ENCODE assay signal across 22 mouse cellular contexts in genomic region chr4:59332691-59333423, GRCm38 (mm10).
A peak's percentile ranks its signal among the peaks of the same experiment; 100 is the strongest.
DNase-seq lines count a peak whose midpoint lies in the region; ATAC-seq and TF ChIP-seq lines count a peak whose summit lies in the region.
"Had no signal": no experiment of that assay in that cellular context is flagged by ENCODE, and none has a peak within 500 bp of the region (broad histone marks: within the 10 kb centered on the region; RNA-seq: fewer than 3 reads in every experiment).

No protein-coding gene starts in this region.

- TF ChIP-seq CTCF in gastrocnemius, adult 2 months (IDR thresholded peaks at IDR 0.05) = no peak
- no peak for TF ChIP-seq CTCF in bone marrow macrophage, adult 2 months (IDR thresholded peaks at IDR 0.05; ENCODE audit: low read depth, low read length)

- H3K36me3 ChIP-seq in midbrain, embryonic 14.5 days (ENCODE audit: control insufficient read depth, insufficient read depth, low read length) = no peaks in the 10 kb centered on the region
- H3K36me3 ChIP-seq: embryonic facial prominence, embryonic 10.5 days; hindbrain, embryonic 15.5 days; limb, embryonic 13.5 days; neural tube, embryonic 12.5 days had no signal

- H3K27ac ChIP-seq in gastrocnemius, adult 2 months = peak overlapping the region; percentile 86; the same call in 1 of the 2 replicates
- peak overlapping the region; percentile 88 for H3K27ac ChIP-seq in bone marrow macrophage, adult 2 months (ENCODE audit: insufficient read depth, low read depth, low read length)
- H3K27ac ChIP-seq in midbrain, embryonic 14.5 days (replicated peaks; ENCODE audit: low read depth, low read length) = no peak overlapping the region
- H3K27ac ChIP-seq: embryonic facial prominence, embryonic 10.5 days; forebrain, embryonic 13.5 days; hindbrain, embryonic 15.5 days; neural tube, embryonic 12.5 days had no signal

- no peaks in the 10 kb centered on the region for H3K27me3 ChIP-seq in midbrain, embryonic 14.5 days (ENCODE audit: control insufficient read depth, insufficient read depth, low read length)
- H3K27me3 ChIP-seq: forebrain, embryonic 13.5 days; heart, embryonic 12.5 days; hindbrain, embryonic 15.5 days; limb, embryonic 13.5 days; neural tube, embryonic 12.5 days had no signal

- ATAC-seq in erythroblast, adult 5-6 weeks (replicated peaks; ENCODE audit: low FRiP score, poor library complexity, severe bottlenecking) = no peak
- no peak for ATAC-seq in midbrain, embryonic 14.5 days (ENCODE audit: low FRiP score, low TSS enrichment)
- ATAC-seq: forebrain, embryonic 13.5 days; intestine, embryonic 16.5 days had no signal

- intact Hi-C loops in gastrocnemius, adult 2 months (cut with DNase I) = no loop called here

- H3K9ac ChIP-seq in midbrain, embryonic 14.5 days (replicated peaks; ENCODE audit: low read length) = no peak overlapping the region
- H3K9ac ChIP-seq: forebrain, embryonic 13.5 days; heart, embryonic 12.5 days; hindbrain, embryonic 15.5 days; limb, embryonic 13.5 days; lung, embryonic 14.5 days; neural tube, embryonic 12.5 days had no signal

- WGBS in midbrain, embryonic 14.5 days = 95% methylated on average over 9 of the region's 9 CpGs

- no peaks in the 10 kb centered on the region for H3K9me3 ChIP-seq in midbrain, embryonic 14.5 days (ENCODE audit: control insufficient read depth, low read length)
- H3K9me3 ChIP-seq: embryonic facial prominence, embryonic 10.5 days; forebrain, embryonic 13.5 days; heart, embryonic 12.5 days; hindbrain, embryonic 15.5 days; limb, embryonic 13.5 days; neural tube, embryonic 12.5 days had no signal

- H3K4me3 ChIP-seq in gastrocnemius, adult 2 months = no peak overlapping the region
- no peak overlapping the region for H3K4me3 ChIP-seq in bone marrow macrophage, adult 2 months (ENCODE audit: insufficient read depth, low read length)
- H3K4me3 ChIP-seq in midbrain, embryonic 14.5 days (replicated peaks; ENCODE audit: low read depth, low read length) = no peak overlapping the region
- H3K4me3 ChIP-seq: embryonic facial prominence, embryonic 10.5 days; forebrain, embryonic 13.5 days; heart, embryonic 12.5 days; hindbrain, embryonic 15.5 days; limb, embryonic 13.5 days; neural tube, embryonic 12.5 days had no signal

- peaks cover 45% of the 10 kb centered on the region for H3K4me1 ChIP-seq in bone marrow macrophage, adult 2 months (ENCODE audit: control insufficient read depth, insufficient read depth, low read length)
- no peaks in the 10 kb centered on the region for H3K4me1 ChIP-seq in midbrain, embryonic 14.5 days (ENCODE audit: control insufficient read depth, insufficient read depth, low read length)
- H3K4me1 ChIP-seq: hindbrain, embryonic 15.5 days; neural tube, embryonic 12.5 days had no signal

- TF ChIP-seq POLR2A in bone marrow macrophage, adult 2 months (IDR thresholded peaks at IDR 0.05; ENCODE audit: borderline replicate concordance, low read depth, low read length) = no peak

- no peak overlapping the region for H3K4me2 ChIP-seq in midbrain, embryonic 14.5 days (ENCODE audit: low read length)
- H3K4me2 ChIP-seq: forebrain, embryonic 13.5 days; heart, embryonic 12.5 days; hindbrain, embryonic 15.5 days; limb, embryonic 13.5 days; lung, embryonic 14.5 days; neural tube, embryonic 12.5 days had no signal

- DNase-seq in gastrocnemius, adult 2 months = no peak
- DNase-seq in gastrocnemius, postnatal 25 days = no peak
- DNase-seq in spleen, postnatal 4 days (ENCODE audit: low spot score in 2 of 2) = peak; percentile 10 to 54
- DNase-seq in spleen, adult 12 weeks (ENCODE audit: low spot score) = no peak
- peak; percentile 46 for DNase-seq in naive thymus-derived CD4-positive, alpha-beta T cell, adult 2 months (ENCODE audit: low read depth)
- DNase-seq in midbrain, embryonic 14.5 days = no peak
- DNase-seq: cerebellum, adult 9-10 months; heart, postnatal 36 days; layer of hippocampus, postnatal 36 days; lung, embryonic 14.5 days; lung, postnatal 36 days; right cerebral cortex, postnatal 4 days; thymus, postnatal 25 days had no signal

Comparison
In these comparisons a context has a peak if more than half of its experiments do, and no peak if none do; other contexts are left out.
1. DNase-seq: peak in spleen, postnatal 4 days (2 of 2) and naive thymus-derived CD4-positive, alpha-beta T cell, adult 2 months (single experiment); none in gastrocnemius, adult 2 months (single experiment), gastrocnemius, postnatal 25 days (single experiment), spleen, adult 12 weeks (single experiment) and midbrain, embryonic 14.5 days (single experiment).